Mouse (Mus musculus) intestine, embryonic 15.5 days (tissue): ENCODE results near the gene 4430402I18Rik. TPM values are rescaled to one million over a fixed set of nuclear protein-coding genes. Genes with fewer than 3 reads are reported as not detected.
"Not testable (repeated sequence)": the region's sequence is repeated elsewhere in the genome, so short reads cannot be mapped to it uniquely, and the experiment has no call there.

Experiments used
- ATAC-seq: fragments of 200-750 bp; cut with Nextera tagmentation; 2 replicates; pipeline ENCODE4 v1.8.0; 2017; ENCODE audit warnings: moderate TSS enrichment, moderate library complexity
- H3K27ac ChIP-seq: fragments of 300-500 bp; sonication (generic); 2 replicates; pipeline ENCODE4 v1.5.1; 2015; ENCODE audit warnings: mild to moderate bottlenecking, inconsistent platforms
- H3K27me3 ChIP-seq: fragments of 300-500 bp; sonication (generic); replicated peaks from 2 replicates; pipeline ENCODE4 v1.6.1; 2015; ENCODE audit warnings: inconsistent platforms
- H3K36me3 ChIP-seq: fragments of 300-500 bp; sonication (generic); 2 replicates; pipeline ENCODE4 v1.6.1; 2015; ENCODE audit warnings: inconsistent platforms
- H3K4me1 ChIP-seq: fragments of 300-500 bp; sonication (generic); replicated peaks from 2 replicates; pipeline ENCODE4 v1.6.1; 2015; ENCODE audit warnings: inconsistent platforms
- H3K4me2 ChIP-seq: fragments of 300-500 bp; sonication (generic); replicated peaks from 2 replicates; pipeline ENCODE4 v1.6.1; 2015; ENCODE audit warnings: mild to moderate bottlenecking, inconsistent platforms
- H3K4me3 ChIP-seq: fragments of 300-500 bp; sonication (generic); replicated peaks from 2 replicates; pipeline ENCODE4 v1.5.1; 2015; ENCODE audit warnings: inconsistent platforms
- H3K9ac ChIP-seq: fragments of 300-500 bp; sonication (generic); 2 replicates; pipeline ENCODE4 v1.6.1; 2015; ENCODE audit warnings: inconsistent platforms
- H3K9me3 ChIP-seq: fragments of 300-500 bp; sonication (generic); 2 replicates; pipeline ENCODE4 v1.6.1; 2016; ENCODE audit warnings: inconsistent platforms
- WGBS: fragments of 180-500 bp; shearing (Covaris S2); methylation state at CpG from one replicate; pipeline ENCODE4 v1.1.7; 2015; 5-methylcytosine and 5-hydroxymethylcytosine counted together
- polyA plus RNA-seq: library from polyadenylated mRNA; unstranded; fragments of >200 nt; fragmentation: Nextera tagmentation; extraction: Ambion mirVana; gene quantifications from 2 replicates; pipeline ENCODE4 v1.2.1, GENCODE M21; 2015

4430402I18Rik gene
- 1.1 and 1.2 TPM in 2 replicates for polyA plus RNA-seq

GRCm38 (mm10) chr19:28967652-28968051 is at the start of gene 4430402I18Rik:
4430402I18Rik (minus strand) TSS chr19:28967800.
- H3K9me3 ChIP-seq: no peaks in the 10 kb centered on the region
- no peak within 1 kb of the TSS for H3K4me3 ChIP-seq
- WGBS: 16% methylated on average over 11 of the region's 11 CpGs
- ATAC-seq: no peak
- H3K36me3 ChIP-seq: no peaks in the 10 kb centered on the region
- H3K27ac ChIP-seq: no peak within 1 kb of the TSS
- H3K9ac ChIP-seq: no peak within 1 kb of the TSS
- H3K27me3 ChIP-seq: no peaks in the 10 kb centered on the region
- H3K4me2 ChIP-seq: no peak within 1 kb of the TSS
- 0 out of 2 replicates have a peak, but pooled peaks cover 10% of the 10 kb centered on the region for H3K4me1 ChIP-seq

GRCm38 (mm10) chr19:29016786-29017185 is 49.2 kb upstream of the 4430402I18Rik start:
- no peak overlapping the region for H3K4me2 ChIP-seq
- peaks cover 16% of the 10 kb centered on the region for H3K36me3 ChIP-seq
- H3K27me3 ChIP-seq: no peaks in the 10 kb centered on the region
- no peak overlapping the region for H3K9ac ChIP-seq
- no peaks in the 10 kb centered on the region for H3K4me1 ChIP-seq
- WGBS: 64% methylated on average over 5 of the region's 5 CpGs
- no peaks in the 10 kb centered on the region for H3K9me3 ChIP-seq
- H3K27ac ChIP-seq: no peak overlapping the region
- no peak for ATAC-seq
- no peak overlapping the region for H3K4me3 ChIP-seq

- no peak overlapping the region for H3K9ac ChIP-seq
- WGBS: 86% methylated on average over 5 of the region's 5 CpGs
- H3K4me1 ChIP-seq: no peaks in the 10 kb centered on the region
- no peak overlapping the region for H3K4me2 ChIP-seq
- ATAC-seq: no peak
- no peaks in the 10 kb centered on the region for H3K27me3 ChIP-seq
- H3K9me3 ChIP-seq: no peaks in the 10 kb centered on the region
- H3K4me3 ChIP-seq: no peak overlapping the region
- H3K27ac ChIP-seq: no peak overlapping the region
- H3K36me3 ChIP-seq: peaks cover 12% of the 10 kb centered on the region
Observed at GRCm38 (mm10) chr19:29016204-29016765, 48.7 kb upstream of the 4430402I18Rik start.

GRCm38 (mm10) chr19:29015410-29016203 is 48.0 kb upstream of the 4430402I18Rik start:
- WGBS: 82% methylated on average over 8 of the region's 8 CpGs
- H3K4me2 ChIP-seq: no peak overlapping the region
- no peak for ATAC-seq

GRCm38 (mm10) chr19:29014466-29015055 is 47.0 kb upstream of the 4430402I18Rik start:
- no peak for ATAC-seq
- no peaks in the 10 kb centered on the region for H3K9me3 ChIP-seq
- WGBS: 84% methylated on average over 5 of the region's 5 CpGs
- H3K4me2 ChIP-seq: no peak overlapping the region
- H3K36me3 ChIP-seq: peaks cover 9% of the 10 kb centered on the region
- H3K27ac ChIP-seq: no peak overlapping the region
- H3K9ac ChIP-seq: no peak overlapping the region
- no peaks in the 10 kb centered on the region for H3K27me3 ChIP-seq
- no peak overlapping the region for H3K4me3 ChIP-seq
- no peaks in the 10 kb centered on the region for H3K4me1 ChIP-seq

More at GRCm38 (mm10) chr19:29015410-29016203, 48.0 kb upstream of the 4430402I18Rik start:
- no peaks in the 10 kb centered on the region for H3K27me3 ChIP-seq
- no peaks in the 10 kb centered on the region for H3K4me1 ChIP-seq
- no peak overlapping the region for H3K9ac ChIP-seq
- H3K9me3 ChIP-seq: no peaks in the 10 kb centered on the region
- H3K36me3 ChIP-seq: peaks cover 12% of the 10 kb centered on the region
- no peak overlapping the region for H3K27ac ChIP-seq
- H3K4me3 ChIP-seq: no peak overlapping the region

- Histone ChIP-seq H3K9me3 (no peaks in the 10 kb centered on the region), H3K36me3 (peaks cover 13% of the 10 kb centered on the region)
Observed at GRCm38 (mm10) chr19:29011355-29011990, 43.9 kb upstream of the 4430402I18Rik start.

GRCm38 (mm10) chr19:29009046-29009445 is 41.4 kb upstream of the 4430402I18Rik start:
- WGBS: 94% methylated on average over 11 of the region's 11 CpGs
- Histone ChIP-seq H3K4me3 (no peak overlapping the region), H3K4me1 (no peaks in the 10 kb centered on the region), H3K9me3 (no peaks in the 10 kb centered on the region), H3K36me3 (peaks cover 9% of the 10 kb centered on the region), H3K4me2 (no peak overlapping the region), H3K9ac (no peak overlapping the region), H3K27ac (no peak overlapping the region), H3K27me3 (no peaks in the 10 kb centered on the region)
- ATAC-seq: no peak

More at GRCm38 (mm10) chr19:29011355-29011990, 43.9 kb upstream of the 4430402I18Rik start:
- H3K4me1 ChIP-seq: no peaks in the 10 kb centered on the region
- no peak overlapping the region for H3K4me2 ChIP-seq
- WGBS: 89% methylated on average over 12 of the region's 12 CpGs
- no peak overlapping the region for H3K27ac ChIP-seq
- no peak overlapping the region for H3K9ac ChIP-seq
- no peak overlapping the region for H3K4me3 ChIP-seq
- H3K27me3 ChIP-seq: no peaks in the 10 kb centered on the region
- ATAC-seq: no peak

GRCm38 (mm10) chr19:29008069-29008706 is 40.6 kb upstream of the 4430402I18Rik start:
- peaks cover 9% of the 10 kb centered on the region for H3K36me3 ChIP-seq
- no peak overlapping the region for H3K4me2 ChIP-seq
- H3K4me3 ChIP-seq: no peak overlapping the region
- 83% methylated on average over 3 of the region's 3 CpGs for WGBS
- no peak for ATAC-seq
- H3K27ac ChIP-seq: no peak overlapping the region
- no peaks in the 10 kb centered on the region for H3K27me3 ChIP-seq
- H3K9ac ChIP-seq: no peak overlapping the region
- no peaks in the 10 kb centered on the region for H3K4me1 ChIP-seq
- no peaks in the 10 kb centered on the region for H3K9me3 ChIP-seq

GRCm38 (mm10) chr19:29000321-29000720 is 32.7 kb upstream of the 4430402I18Rik start:
- not testable (repeated sequence) for H3K27me3 ChIP-seq, ATAC-seq, H3K4me2 ChIP-seq, H3K36me3 ChIP-seq, H3K4me1 ChIP-seq, H3K9me3 ChIP-seq, H3K27ac ChIP-seq, H3K4me3 ChIP-seq, H3K9ac ChIP-seq
- WGBS: 95% methylated on average over 16 of the region's 16 CpGs

GRCm38 (mm10) chr19:28997976-28998630 is 30.5 kb upstream of the 4430402I18Rik start:
- H3K9me3 ChIP-seq: no peaks in the 10 kb centered on the region
- H3K27ac ChIP-seq: no peak overlapping the region
- H3K27me3 ChIP-seq: no peaks in the 10 kb centered on the region
- no peaks in the 10 kb centered on the region for H3K4me1 ChIP-seq
- H3K4me2 ChIP-seq: no peak overlapping the region
- H3K36me3 ChIP-seq: peaks cover 11% of the 10 kb centered on the region; the same call in 1 of the 2 replicates
- ATAC-seq: no peak
- 75% methylated on average over 4 of the region's 4 CpGs for WGBS
- H3K4me3 ChIP-seq: no peak overlapping the region
- H3K9ac ChIP-seq: no peak overlapping the region

GRCm38 (mm10) chr19:28995366-28995765 is 27.8 kb upstream of the 4430402I18Rik start:
- H3K4me3 ChIP-seq: no peak overlapping the region
- no peak overlapping the region for H3K4me2 ChIP-seq
- H3K4me1 ChIP-seq: peaks cover 6% of the 10 kb centered on the region; the same call in 1 of the 2 replicates
- H3K27me3 ChIP-seq: no peaks in the 10 kb centered on the region
- 89% methylated on average over 5 of the region's 5 CpGs for WGBS
- 0 out of 2 replicates have a peak, but pooled peaks cover 11% of the 10 kb centered on the region for H3K36me3 ChIP-seq
- H3K27ac ChIP-seq: no peak overlapping the region
- no peak for ATAC-seq
- no peak overlapping the region for H3K9ac ChIP-seq
- H3K9me3 ChIP-seq: no peaks in the 10 kb centered on the region
